ENCODE assay signal across 8 mouse cellular contexts in the genomic region with DNA sequence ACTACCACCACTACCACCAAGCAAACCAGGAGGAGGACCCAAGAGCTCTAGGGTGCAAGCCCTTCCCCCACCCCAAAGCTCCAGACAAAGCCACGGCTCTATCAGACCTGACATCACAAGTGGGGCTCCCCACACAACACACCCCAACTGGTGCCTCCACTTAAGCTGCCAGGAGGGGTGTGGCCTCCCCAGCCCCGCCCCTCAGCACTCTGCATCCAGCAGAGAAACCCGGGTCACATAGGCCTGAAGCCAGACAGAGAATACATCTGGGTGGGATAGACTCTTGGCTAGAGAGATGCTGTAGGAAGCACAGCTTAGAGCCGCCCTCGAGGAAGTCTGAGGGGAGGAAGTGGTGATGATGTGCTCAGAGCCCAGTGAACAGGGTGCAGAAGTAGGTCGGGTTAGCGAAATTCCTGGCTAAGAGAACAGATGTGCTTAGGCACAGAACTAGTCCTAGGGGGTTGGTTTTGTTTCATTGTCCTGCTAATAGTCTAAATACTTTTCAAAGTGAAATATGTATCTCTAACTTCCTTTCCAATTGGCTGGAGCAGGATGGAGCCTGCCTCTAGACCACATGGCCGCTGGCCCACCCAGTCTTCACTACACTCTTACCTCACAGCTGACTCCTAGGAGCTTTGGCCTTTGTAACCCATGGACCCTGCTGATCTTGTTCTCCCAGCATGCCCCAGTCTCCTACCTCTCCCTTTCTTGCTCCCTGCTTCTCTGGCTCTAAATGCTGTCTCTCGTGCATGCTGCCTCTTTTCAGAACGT. TPM values are rescaled to one million over a fixed set of nuclear protein-coding genes. Genes with fewer than 3 reads are reported as not detected.
DNase-seq lines count a peak whose midpoint lies in the region; ATAC-seq and TF ChIP-seq lines count a peak whose summit lies in the region.

No protein-coding gene starts in this region.

- WGBS in embryonic facial prominence, embryonic 15.5 days = 24% methylated on average over 10 of the region's 10 CpGs
- 51% methylated on average over 10 of the region's 10 CpGs for WGBS in limb, embryonic 10.5 days
- 42% methylated on average over 10 of the region's 10 CpGs for WGBS in small intestine, adult 2 months

- H3K27me3 ChIP-seq in testis, adult 2 months (ENCODE audit: control insufficient read depth, insufficient read depth, low read length) = no peaks in the 10 kb centered on the region
- no peaks in the 10 kb centered on the region for H3K27me3 ChIP-seq in embryonic facial prominence, embryonic 15.5 days
- H3K27me3 ChIP-seq in limb, embryonic 10.5 days (ENCODE audit: low read depth, poor library complexity, severe bottlenecking) = no peaks in the 10 kb centered on the region
- no peaks in the 10 kb centered on the region for H3K27me3 ChIP-seq in small intestine, adult 2 months (ENCODE audit: control insufficient read depth, insufficient read depth, low read length)

- no peak for TF ChIP-seq CTCF in testis, adult 2 months (IDR thresholded peaks at IDR 0.05; ENCODE audit: control insufficient read depth, insufficient read depth, insufficient replicate concordance, low read depth, low read length)
- no peak for TF ChIP-seq CTCF in small intestine, adult 2 months (IDR thresholded peaks at IDR 0.05; ENCODE audit: extremely low read depth, insufficient read length, insufficient replicate concordance, low read depth, low read length)
- TF ChIP-seq CTCF in left cerebral cortex, adult 2 months (IDR thresholded peaks at IDR 0.05) = no peak

- 0 out of 2 replicates have a peak, but pooled peaks cover 3% of the 10 kb centered on the region for H3K4me1 ChIP-seq in testis, adult 2 months (ENCODE audit: control insufficient read depth, insufficient read depth, low read length)
- H3K4me1 ChIP-seq in embryonic facial prominence, embryonic 15.5 days = peaks cover 25% of the 10 kb centered on the region
- peaks cover 9% of the 10 kb centered on the region for H3K4me1 ChIP-seq in limb, embryonic 10.5 days
- H3K4me1 ChIP-seq in small intestine, adult 2 months (ENCODE audit: control insufficient read depth, insufficient read depth, insufficient read length, low read length) = peaks cover 11% of the 10 kb centered on the region

- no peak for DNase-seq in testis, postnatal 14 days (ENCODE audit: low spot score)
- no peak for DNase-seq in limb, embryonic 10.5 days (ENCODE audit: low spot score)
- no peak for DNase-seq in left cerebral cortex, adult 2 months (ENCODE audit: extremely low spot score in 1 of 2, low spot score in 2 of 2)
- DNase-seq in left cerebral cortex, adult 18-20 months (ENCODE audit: low spot score in 2 of 2) = no peak
- DNase-seq in adrenal gland, postnatal 25 days = no peak

- peak overlapping the region; percentile 26; the same call in 1 of the 2 replicates for H3K9ac ChIP-seq in embryonic facial prominence, embryonic 15.5 days

- H3K9me3 ChIP-seq in embryonic facial prominence, embryonic 15.5 days (replicated peaks) = no peaks in the 10 kb centered on the region
- H3K9me3 ChIP-seq in limb, embryonic 10.5 days (replicated peaks) = no peaks in the 10 kb centered on the region

- ATAC-seq in embryonic facial prominence, embryonic 15.5 days (ENCODE audit: insufficient number of reproducible peaks, low FRiP score, low TSS enrichment, low read depth) = peak; percentile 81

- TF ChIP-seq POLR2A in testis, adult 2 months (IDR thresholded peaks at IDR 0.05; ENCODE audit: control insufficient read depth, low read depth, low read length) = no peak
- no peak for TF ChIP-seq POLR2A in small intestine, adult 2 months (IDR thresholded peaks at IDR 0.05; ENCODE audit: low read depth, low read length)

- peaks cover 1% of the 10 kb centered on the region for H3K36me3 ChIP-seq in testis, adult 2 months (ENCODE audit: control insufficient read depth, insufficient read depth, low read length)
- H3K36me3 ChIP-seq in embryonic facial prominence, embryonic 15.5 days = peaks cover 65% of the 10 kb centered on the region
- peaks cover 71% of the 10 kb centered on the region for H3K36me3 ChIP-seq in limb, embryonic 10.5 days
- peaks cover 58% of the 10 kb centered on the region for H3K36me3 ChIP-seq in small intestine, adult 2 months (ENCODE audit: control insufficient read depth, insufficient read depth, low read length)

- intact Hi-C loops in left cerebral cortex, adult 2 months (cut with DNase I) = no loop called here

- peak overlapping the region; percentile 34; the same call in 1 of the 2 replicates for H3K27ac ChIP-seq in testis, adult 2 months (ENCODE audit: control insufficient read depth, insufficient read depth, low read depth, low read length)
- peak overlapping the region; percentile 90 for H3K27ac ChIP-seq in embryonic facial prominence, embryonic 15.5 days (replicated peaks)
- H3K27ac ChIP-seq in limb, embryonic 10.5 days = peak overlapping the region; percentile 22; the same call in 1 of the 2 replicates
- H3K27ac ChIP-seq in small intestine, adult 2 months (ENCODE audit: insufficient read depth, low read depth, low read length) = peak overlapping the region; percentile 25
- H3K27ac ChIP-seq in left cerebral cortex, adult 2 months = no peak overlapping the region

- peak overlapping the region; percentile 29 for H3K4me2 ChIP-seq in embryonic facial prominence, embryonic 15.5 days (replicated peaks)

- H3K4me3 ChIP-seq in testis, adult 2 months (ENCODE audit: control insufficient read depth, low read depth, low read length) = no peak overlapping the region
- no peak overlapping the region for H3K4me3 ChIP-seq in embryonic facial prominence, embryonic 15.5 days (replicated peaks)
- no peak overlapping the region for H3K4me3 ChIP-seq in limb, embryonic 10.5 days
- no peak overlapping the region for H3K4me3 ChIP-seq in small intestine, adult 2 months (ENCODE audit: low read depth, low read length)
- no peak overlapping the region for H3K4me3 ChIP-seq in left cerebral cortex, adult 2 months

RNA-seq across cellular contexts. Expression of a gene that starts 0.8 kb away (rescaled TPM):
- 10.2 and 10.8 TPM in 2 replicates for polyA plus RNA-seq in testis, adult 2 months (2012; rRNA removed)
- polyA plus RNA-seq in embryonic facial prominence, embryonic 15.5 days (2015; fragmentation: Nextera tagmentation; extraction: Ambion mirVana) = 3.8 TPM in 2 replicates
- not detected in 2 replicates for polyA plus RNA-seq in limb, embryonic 10.5 days (2016; fragmentation: Nextera tagmentation; extraction: Ambion mirVana)
- 0.57 TPM in 1 of 2 replicates, not detected in the other for polyA plus RNA-seq in small intestine, adult 2 months (2012; rRNA removed)
- total RNA-seq in left cerebral cortex, adult 2 months (2021) = not detected
- not detected for total RNA-seq in left cerebral cortex, adult 18-20 months (2021)
- not detected in 2 replicates for total RNA-seq in adrenal gland, postnatal 25 days (2021)

RNA-seq across cellular contexts. Expression of a gene that starts 16.3 kb away (rescaled TPM):
- polyA plus RNA-seq in testis, adult 2 months (2012; rRNA removed) = 63.4 and 67.4 TPM in 2 replicates
- 24.6 and 26.6 TPM in 2 replicates for polyA plus RNA-seq in embryonic facial prominence, embryonic 15.5 days (2015; fragmentation: Nextera tagmentation; extraction: Ambion mirVana)
- polyA plus RNA-seq in limb, embryonic 10.5 days (2016; fragmentation: Nextera tagmentation; extraction: Ambion mirVana) = 31.6 and 34.3 TPM in 2 replicates
- 85.4 and 150 TPM in 2 replicates for polyA plus RNA-seq in small intestine, adult 2 months (2012; rRNA removed)
- 10 to 100 TPM; 77.5 to 80.0 TPM for total RNA-seq in left cerebral cortex, adult 2 months (2021)
- total RNA-seq in left cerebral cortex, adult 18-20 months (2021) = 10 to 100 TPM; 61.1 to 74.0 TPM
- total RNA-seq in adrenal gland, postnatal 25 days (2021) = 110 and 124 TPM in 2 replicates

RNA-seq across cellular contexts. Expression of a gene that starts 16.4 kb away (rescaled TPM):
- 24.6 and 31.8 TPM in 2 replicates for polyA plus RNA-seq in testis, adult 2 months (2012; rRNA removed)
- polyA plus RNA-seq in embryonic facial prominence, embryonic 15.5 days (2015; fragmentation: Nextera tagmentation; extraction: Ambion mirVana) = 27.1 and 30.0 TPM in 2 replicates
- polyA plus RNA-seq in limb, embryonic 10.5 days (2016; fragmentation: Nextera tagmentation; extraction: Ambion mirVana) = 35.3 and 42.2 TPM in 2 replicates
- 65.8 and 169 TPM in 2 replicates for polyA plus RNA-seq in small intestine, adult 2 months (2012; rRNA removed)
- 10 to 100 TPM; 16.2 to 17.0 TPM for total RNA-seq in left cerebral cortex, adult 2 months (2021)
- total RNA-seq in left cerebral cortex, adult 18-20 months (2021) = 10 to 100 TPM; 18.8 to 22.4 TPM
- 43.7 and 49.7 TPM in 2 replicates for total RNA-seq in adrenal gland, postnatal 25 days (2021)

RNA-seq across cellular contexts. Expression of a gene that starts 21.1 kb away (rescaled TPM):
- polyA plus RNA-seq in testis, adult 2 months (2012; rRNA removed) = 105 and 122 TPM in 2 replicates
- 32.4 and 35.9 TPM in 2 replicates for polyA plus RNA-seq in embryonic facial prominence, embryonic 15.5 days (2015; fragmentation: Nextera tagmentation; extraction: Ambion mirVana)
- polyA plus RNA-seq in limb, embryonic 10.5 days (2016; fragmentation: Nextera tagmentation; extraction: Ambion mirVana) = 8.4 and 9.2 TPM in 2 replicates
- polyA plus RNA-seq in small intestine, adult 2 months (2012; rRNA removed) = 62.1 and 100 TPM in 2 replicates
- total RNA-seq in left cerebral cortex, adult 2 months (2021) = 10 to 100 TPM; 21.1 to 30.7 TPM
- 10 to 100 TPM; 23.7 to 24.7 TPM for total RNA-seq in left cerebral cortex, adult 18-20 months (2021)
- total RNA-seq in adrenal gland, postnatal 25 days (2021) = 35.7 and 40.9 TPM in 2 replicates

RNA-seq across cellular contexts. Expression of a gene that starts 24.5 kb away (rescaled TPM):
- polyA plus RNA-seq in testis, adult 2 months (2012; rRNA removed) = 256 and 286 TPM in 2 replicates
- polyA plus RNA-seq in embryonic facial prominence, embryonic 15.5 days (2015; fragmentation: Nextera tagmentation; extraction: Ambion mirVana) = 110 and 111 TPM in 2 replicates
- polyA plus RNA-seq in limb, embryonic 10.5 days (2016; fragmentation: Nextera tagmentation; extraction: Ambion mirVana) = 158 TPM in 2 replicates
- polyA plus RNA-seq in small intestine, adult 2 months (2012; rRNA removed) = 69.8 and 126 TPM in 2 replicates
- 10 to 100 TPM; 27.5 to 32.4 TPM for total RNA-seq in left cerebral cortex, adult 2 months (2021)
- total RNA-seq in left cerebral cortex, adult 18-20 months (2021) = 10 to 100 TPM; 24.4 to 30.9 TPM
- 44.8 and 59.4 TPM in 2 replicates for total RNA-seq in adrenal gland, postnatal 25 days (2021)
